Mouse (Mus musculus) brain, embryonic 14.5 days (tissue): ENCODE results near the gene Upp2.

Experiments
- CTCF ChIP-seq: fragments of 200-500 bp; IDR thresholded peaks from 2 replicates; pipeline ENCODE4 v1.5.1; 2012; ENCODE audit warnings: inconsistent platforms, mild to moderate bottlenecking, moderate library complexity, borderline replicate concordance; ENCODE audit not compliant: insufficient read depth, insufficient read length; ENCODE audit errors: extremely low read depth
- POLR2A ChIP-seq: fragments of 200-500 bp; IDR thresholded peaks from 2 replicates; pipeline ENCODE4 v1.6.1; 2012; ENCODE audit warnings: mild to moderate bottlenecking, inconsistent platforms, borderline replicate concordance; ENCODE audit not compliant: poor library complexity, insufficient read depth, insufficient read length, severe bottlenecking; ENCODE audit errors: extremely low read depth

DNA sequence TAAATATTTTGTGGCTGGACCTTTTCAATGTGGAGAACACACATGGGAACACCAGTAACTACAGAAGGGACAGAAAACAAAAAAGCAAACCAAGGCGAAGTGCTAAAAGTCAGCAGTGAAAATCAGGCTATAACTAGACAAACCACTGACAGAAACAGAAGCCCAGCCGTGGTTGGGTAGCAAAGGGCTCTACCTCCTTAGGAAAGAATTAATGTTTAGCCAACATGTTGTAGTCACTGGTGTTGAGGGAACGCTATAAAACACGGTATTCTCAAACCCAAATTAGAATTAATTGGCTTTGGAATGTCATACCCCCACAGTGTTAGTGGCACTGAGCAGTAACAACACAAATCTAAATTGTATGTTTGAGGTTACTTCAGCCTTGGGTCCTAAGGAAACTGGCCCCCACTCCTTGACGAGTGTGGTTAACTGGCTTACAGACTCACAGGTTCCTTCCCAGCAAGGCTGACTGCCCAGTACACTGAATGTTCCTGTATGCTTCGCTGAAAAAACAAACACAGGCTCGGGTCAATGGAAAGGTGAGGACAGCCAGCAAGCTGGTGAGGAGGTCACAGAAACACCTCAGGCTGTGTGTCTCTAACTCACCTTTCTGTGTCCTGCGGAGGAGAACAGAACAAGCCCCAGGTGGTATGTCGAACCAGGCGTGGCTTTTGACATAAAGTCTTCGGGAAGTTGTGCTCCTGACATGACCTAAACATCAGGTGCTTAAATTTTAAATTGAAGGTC is 180.6 kb downstream of the Upp2 start:
- TF ChIP-seq POLR2A (no peak), CTCF (no peak)
